Mouse (Mus musculus): Measurements from ENCODE around the gene Sipa1l2.
"Not testable (repeated sequence)": the region's sequence is repeated elsewhere in the genome, so short reads cannot be mapped to it uniquely, and the experiment has no call there.

The Sipa1l2 gene

GRCm38 (mm10) chr8:125395682-125396081 is 173.9 kb downstream of the Sipa1l2 start:
- not testable (repeated sequence) for DNase-seq (ENCODE audit: low spot score)

- no peak for DNase-seq (ENCODE audit: low spot score)
These were observed 174.6 kb downstream of the Sipa1l2 start for GRCm38 (mm10) chr8:125395032-125395431.

GRCm38 (mm10) chr8:125391685-125392084 is 177.9 kb downstream of the Sipa1l2 start:
- DNase-seq (ENCODE audit: low spot score): no peak

GRCm38 (mm10) chr8:125391271-125391670 is 178.3 kb downstream of the Sipa1l2 start:
- peak; percentile 65 for DNase-seq (ENCODE audit: low spot score)

- no peak for DNase-seq (ENCODE audit: low spot score)
These were observed 179.1 kb downstream of the Sipa1l2 start for GRCm38 (mm10) chr8:125390506-125390895.

GRCm38 (mm10) chr8:125389756-125390505 is 179.7 kb downstream of the Sipa1l2 start:
- no peak for DNase-seq (ENCODE audit: low spot score)

GRCm38 (mm10) chr8:125389280-125389679 is 180.3 kb downstream of the Sipa1l2 start:
- no peak for DNase-seq (ENCODE audit: low spot score)

- DNase-seq (ENCODE audit: low spot score): no peak
These were observed 181.0 kb downstream of the Sipa1l2 start for GRCm38 (mm10) chr8:125388404-125389180.

GRCm38 (mm10) chr8:125385519-125386150 is 184.0 kb downstream of the Sipa1l2 start:
- no peak for DNase-seq (ENCODE audit: low spot score)

- DNase-seq (ENCODE audit: low spot score): no peak
These were observed 184.9 kb downstream of the Sipa1l2 start for GRCm38 (mm10) chr8:125384551-125385183.

- no peak for DNase-seq (ENCODE audit: low spot score)
These were observed 187.9 kb downstream of the Sipa1l2 start for GRCm38 (mm10) chr8:125381674-125382073.

DNA sequence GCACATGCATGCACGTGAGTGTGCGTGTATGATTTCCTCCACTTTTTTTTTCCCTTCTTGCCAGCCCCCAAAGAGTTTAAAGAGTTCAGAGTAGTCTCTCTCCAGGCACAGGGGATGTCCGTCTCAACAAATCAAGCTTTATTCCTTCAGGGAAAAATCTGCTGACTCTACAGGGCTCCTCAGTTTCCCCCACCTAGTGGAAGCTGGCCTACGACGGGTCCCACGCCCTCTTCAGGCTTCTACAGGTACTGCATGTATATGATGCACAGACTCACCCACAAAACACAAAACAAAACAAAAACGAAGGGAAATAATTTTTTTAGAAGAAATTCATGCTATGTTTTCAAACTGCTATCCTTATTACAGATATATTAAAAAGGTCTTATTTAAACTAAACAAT is 189.7 kb downstream of the Sipa1l2 start:
- DNase-seq (ENCODE audit: low spot score): no peak

- DNase-seq (ENCODE audit: low spot score): no peak
These were observed 190.5 kb downstream of the Sipa1l2 start for GRCm38 (mm10) chr8:125379156-125379555.

GRCm38 (mm10) chr8:125377704-125378103 is 191.9 kb downstream of the Sipa1l2 start:
- DNase-seq (ENCODE audit: low spot score): peak; percentile 38

DNA sequence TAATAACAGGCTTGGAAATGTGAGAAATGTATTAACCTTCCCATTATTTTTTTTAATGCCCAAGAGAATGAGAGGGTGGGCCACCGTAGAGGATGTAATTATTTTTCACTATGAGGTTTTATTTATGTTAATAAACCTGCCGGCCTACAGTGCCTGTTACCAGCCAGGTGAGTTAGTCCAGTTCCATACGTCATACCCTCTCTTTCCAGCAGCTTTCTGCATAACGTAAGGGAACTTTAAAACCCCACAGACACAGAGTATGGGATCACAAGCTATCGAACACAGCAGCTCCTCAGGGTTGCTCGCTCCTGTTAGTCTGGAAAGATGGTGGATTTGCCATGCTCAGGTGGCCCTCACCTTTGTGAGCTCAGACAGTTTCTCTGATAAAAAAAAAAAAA is 193.2 kb downstream of the Sipa1l2 start:
- DNase-seq (ENCODE audit: low spot score): no peak

- DNase-seq (ENCODE audit: low spot score): no peak
These were observed 193.8 kb downstream of the Sipa1l2 start for GRCm38 (mm10) chr8:125375659-125376447.

DNA sequence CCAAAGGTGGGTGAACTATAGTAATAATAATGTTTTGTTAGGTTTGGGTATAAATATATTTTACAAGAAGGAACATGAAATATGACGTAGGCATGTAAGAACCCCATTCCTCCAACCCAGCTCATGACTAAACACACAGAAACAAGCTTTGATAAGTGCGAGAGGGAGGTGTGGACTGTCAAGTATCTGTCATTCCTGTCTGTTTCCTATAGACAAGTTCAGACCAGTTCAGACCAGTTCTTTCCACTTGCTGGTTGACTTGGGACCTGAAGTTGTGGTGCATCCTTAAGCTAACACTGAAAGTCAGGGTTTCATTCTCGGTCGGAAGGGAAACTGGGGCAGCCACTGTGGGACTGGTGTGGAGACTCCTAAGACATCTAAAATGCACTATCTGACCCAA is 197.0 kb downstream of the Sipa1l2 start:
- DNase-seq (ENCODE audit: low spot score): no peak

DNA sequence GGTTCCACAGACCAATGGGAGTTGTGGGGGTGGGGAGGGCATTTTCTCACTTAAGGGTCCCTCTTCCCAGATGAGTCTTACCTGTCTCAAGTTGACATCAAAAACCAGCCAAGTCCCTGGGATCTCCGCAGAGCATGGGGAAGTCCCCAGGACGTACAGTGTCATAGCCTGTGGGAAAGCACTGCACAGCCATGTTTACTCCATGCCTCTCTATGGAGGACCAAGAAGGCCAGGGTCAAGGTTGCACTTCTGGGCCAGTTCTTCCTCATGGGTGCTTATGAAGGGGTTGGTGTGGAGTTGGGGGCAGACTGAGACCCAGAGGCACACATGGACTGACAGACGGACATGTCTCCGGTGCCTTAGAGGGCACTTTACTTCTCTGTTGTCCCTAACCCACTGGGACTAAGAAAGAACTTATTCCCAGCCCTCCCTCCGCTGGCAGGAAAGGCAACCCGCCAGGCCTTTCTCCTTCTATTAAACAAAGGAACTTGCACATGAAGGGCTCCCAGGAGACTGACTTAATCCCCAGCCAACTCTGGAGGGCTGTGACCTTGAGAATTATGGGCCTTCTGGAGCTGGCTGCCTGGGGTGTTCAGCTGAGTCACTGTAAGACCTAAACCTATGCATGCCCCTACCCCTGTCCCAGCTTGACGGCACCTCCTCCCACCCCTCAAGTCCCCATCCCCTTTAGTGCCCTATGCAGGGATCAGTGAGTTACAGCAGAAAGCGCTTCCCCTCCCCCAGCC is 199.9 kb downstream of the Sipa1l2 start:
- DNase-seq (ENCODE audit: low spot score): no peak

- DNase-seq (ENCODE audit: low spot score): no peak
These were observed 201.1 kb downstream of the Sipa1l2 start for GRCm38 (mm10) chr8:125368341-125369035.

All from T-cell, adult 2 months (primary cell).